ENCODE assay signal across 16 mouse cellular contexts in genomic region chr4:43640491-43640890, GRCm38 (mm10). TPM values are rescaled to one million over a fixed set of nuclear protein-coding genes. Genes with fewer than 3 reads are reported as not detected.
DNase-seq lines count a peak whose midpoint lies in the region; TF ChIP-seq lines count a peak whose summit lies in the region.
"Had no signal": no experiment of that assay in that cellular context is flagged by ENCODE, and none has a peak within 500 bp of the region (broad histone marks: within the 10 kb centered on the region; RNA-seq: fewer than 3 reads in every experiment).

No protein-coding gene starts in this region.

- no peak overlapping the region for H3K27ac ChIP-seq in left cerebral cortex, adult 2 months
- H3K27ac ChIP-seq: forebrain, embryonic 13.5 days; hindbrain, embryonic 15.5 days had no signal

- H3K4me3 ChIP-seq in left cerebral cortex, adult 2 months, result no peak overlapping the region
- H3K4me3 ChIP-seq: forebrain, embryonic 13.5 days; heart, embryonic 12.5 days; hindbrain, embryonic 15.5 days had no signal

- peak; percentile 61 for DNase-seq in heart, adult 11 months
- DNase-seq in heart, postnatal 36 days, result no peak
- peak; percentile 2 to 5 for DNase-seq in left cerebral cortex, adult 2 months (ENCODE audit: extremely low spot score in 1 of 2, low spot score in 2 of 2)
- no peak for DNase-seq in left cerebral cortex, adult 11 months (ENCODE audit: low spot score)
- peak; percentile 30 for DNase-seq in testis, postnatal 10 days (ENCODE audit: low spot score)
- DNase-seq in testis, postnatal 14 days (ENCODE audit: low spot score), result no peak
- DNase-seq: adrenal gland, postnatal 25 days; cerebellum, adult 9-11 months; cerebellum, postnatal 36 days; forebrain, postnatal 0 days; gastrocnemius, postnatal 25 days; heart, adult 18-20 months had no signal

- no peak for TF ChIP-seq CTCF in left cerebral cortex, adult 2 months (IDR thresholded peaks at IDR 0.05)

- intact Hi-C loops in heart, postnatal 36 days (cut with DNase I), result no loop called here
- intact Hi-C loops in left cerebral cortex, adult 2 months (cut with DNase I), result no loop called here

RNA-seq across cellular contexts. Expression of gene Npr2, which starts 8.8 kb away (rescaled TPM):
- 10 to 100 TPM; 44.2 to 46.5 TPM for total RNA-seq in heart, postnatal 36 days (2021)
- total RNA-seq in left cerebral cortex, adult 2 months (2021), result 10 to 100 TPM; 60.9 to 62.0 TPM

RNA-seq across cellular contexts. Expression of gene Spag8, which starts 12.9 kb away (rescaled TPM):
- not detected for total RNA-seq in heart, postnatal 36 days (2021)
- total RNA-seq in left cerebral cortex, adult 2 months (2021), result 1 to 10 TPM in 1 of 2 experiments, under 1 TPM in 1; 0.95 to 1.6 TPM
- total RNA-seq: gastrocnemius, adult 18-20 months; heart, adult 18-20 months had no signal

RNA-seq across cellular contexts. Expression of gene Hint2, which starts 15.8 kb away (rescaled TPM):
- 100 to 1,000 TPM; 131 to 152 TPM for total RNA-seq in heart, postnatal 36 days (2021)
- total RNA-seq in left cerebral cortex, adult 2 months (2021), result 10 to 100 TPM; 30.9 to 33.5 TPM

RNA-seq across cellular contexts. Expression of gene Tmem8b, which starts 28.3 kb away (rescaled TPM):
- 10 to 100 TPM; 17.8 to 20.3 TPM for total RNA-seq in heart, postnatal 36 days (2021)
- total RNA-seq in left cerebral cortex, adult 2 months (2021), result 10 to 100 TPM; 63.1 to 66.2 TPM

RNA-seq across cellular contexts. Expression of gene Fam221b, which starts 28.5 kb away (rescaled TPM):
- total RNA-seq in heart, postnatal 36 days (2021), result under 1 TPM; 0.24 to 0.31 TPM
- 1 to 10 TPM; 1.8 to 2.2 TPM for total RNA-seq in left cerebral cortex, adult 2 months (2021)
- total RNA-seq: forebrain, postnatal 0 days had no signal

Comparison
In these comparisons a context has a peak if more than half of its experiments do, and no peak if none do; other contexts are left out.
1. DNase-seq: peak in heart, adult 11 months (single experiment), left cerebral cortex, adult 2 months (2 of 2) and testis, postnatal 10 days (single experiment); none in heart, postnatal 36 days (0 of 2), left cerebral cortex, adult 11 months (single experiment) and testis, postnatal 14 days (single experiment).